Mouse (Mus musculus): ENCODE measurements around the gene Iqschfp. TPM values are rescaled to one million over a fixed set of nuclear protein-coding genes. Genes with fewer than 3 reads are reported as not detected.

The Iqschfp gene
- polyA plus RNA-seq, 1 experiment: 10.6 TPM

DNA sequence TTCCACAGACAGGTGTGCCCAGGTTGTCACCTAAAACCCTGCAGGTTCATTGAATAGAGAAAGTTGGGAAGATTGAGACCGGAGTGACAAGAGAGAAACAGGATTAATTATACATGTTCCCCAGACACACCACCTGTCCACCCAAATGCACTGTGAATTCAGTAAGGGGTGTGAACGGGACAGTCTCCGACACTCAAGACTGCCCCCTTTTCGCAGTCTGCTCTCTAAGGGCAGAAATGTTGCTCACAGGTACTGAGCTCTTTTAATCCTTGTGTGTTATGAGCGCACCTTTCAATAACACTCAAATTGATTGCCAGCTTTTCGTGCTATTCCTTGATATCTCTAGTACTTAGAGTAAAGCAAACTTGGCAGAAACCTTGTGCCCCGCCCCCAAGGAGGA is 460.9 kb downstream of the Iqschfp start:
- no peaks in the 10 kb centered on the region for H3K4me1 ChIP-seq (ENCODE audit: control insufficient read depth, insufficient read depth, low read length)
- no peak overlapping the region for H3K4me3 ChIP-seq (ENCODE audit: insufficient read depth, low read length)
- TF ChIP-seq POLR2A (IDR thresholded peaks at IDR 0.05; ENCODE audit: extremely low read depth, insufficient read depth, low read length): no peak
- TF ChIP-seq CTCF (IDR thresholded peaks at IDR 0.05; ENCODE audit: extremely low read depth, insufficient read depth, low read length): no peak
- no peak overlapping the region for H3K27ac ChIP-seq (ENCODE audit: insufficient read depth, low read length)

DNA sequence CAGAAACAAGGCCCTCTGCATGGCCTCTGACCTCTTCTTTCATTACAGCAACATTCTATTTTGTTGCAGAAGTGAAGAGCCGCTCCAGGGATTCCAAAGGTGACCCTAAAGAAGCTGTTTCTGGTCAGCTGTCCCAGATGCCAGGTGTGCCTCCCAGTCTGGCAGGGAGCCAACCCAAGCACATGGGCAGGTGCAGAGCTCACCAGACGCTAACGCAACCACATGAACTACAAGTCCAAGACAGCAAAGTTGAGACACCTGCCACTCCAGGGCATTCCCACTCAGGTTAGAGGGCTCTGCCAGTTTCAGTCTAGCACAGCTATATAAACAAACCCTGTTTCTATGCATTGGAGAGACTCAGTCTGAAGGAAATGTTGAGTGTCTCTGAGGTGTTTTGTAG is 461.5 kb downstream of the Iqschfp start:
- no peak for TF ChIP-seq POLR2A (IDR thresholded peaks at IDR 0.05; ENCODE audit: extremely low read depth, insufficient read depth, low read length)
- TF ChIP-seq CTCF (IDR thresholded peaks at IDR 0.05; ENCODE audit: extremely low read depth, insufficient read depth, low read length): no peak

DNA sequence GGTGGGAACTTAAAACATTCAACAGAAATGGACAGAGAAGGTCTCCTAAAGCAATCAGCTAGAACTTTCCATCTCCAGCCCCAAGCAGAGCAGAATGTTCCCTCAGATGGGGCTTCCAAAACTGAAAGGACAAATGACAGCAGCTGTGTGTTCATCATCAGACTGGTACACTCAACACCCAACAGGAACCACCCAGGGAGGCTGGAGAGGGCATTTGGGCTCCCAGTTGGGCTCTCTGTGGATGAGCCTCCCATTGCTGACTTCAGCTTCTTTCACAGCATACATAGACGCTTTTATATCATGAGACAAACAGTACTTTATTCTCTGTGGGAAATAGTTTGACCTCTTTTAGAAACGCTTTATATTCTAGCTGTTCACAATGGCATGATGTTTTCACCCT is 464.5 kb downstream of the Iqschfp start:
- no peak overlapping the region for H3K4me3 ChIP-seq (ENCODE audit: insufficient read depth, low read length)
- H3K27ac ChIP-seq (ENCODE audit: insufficient read depth, low read length): no peak overlapping the region
- H3K4me1 ChIP-seq (ENCODE audit: control insufficient read depth, insufficient read depth, low read length): no peaks in the 10 kb centered on the region
- TF ChIP-seq POLR2A (IDR thresholded peaks at IDR 0.05; ENCODE audit: extremely low read depth, insufficient read depth, low read length) (no peak), CTCF (IDR thresholded peaks at IDR 0.05; ENCODE audit: extremely low read depth, insufficient read depth, low read length) (no peak)

More for the DNA sequence above, 461.5 kb downstream of the Iqschfp start:
- Histone ChIP-seq H3K4me3 (ENCODE audit: insufficient read depth, low read length) (no peak overlapping the region), H3K27ac (ENCODE audit: insufficient read depth, low read length) (no peak overlapping the region), H3K4me1 (ENCODE audit: control insufficient read depth, insufficient read depth, low read length) (no peaks in the 10 kb centered on the region)

DNA sequence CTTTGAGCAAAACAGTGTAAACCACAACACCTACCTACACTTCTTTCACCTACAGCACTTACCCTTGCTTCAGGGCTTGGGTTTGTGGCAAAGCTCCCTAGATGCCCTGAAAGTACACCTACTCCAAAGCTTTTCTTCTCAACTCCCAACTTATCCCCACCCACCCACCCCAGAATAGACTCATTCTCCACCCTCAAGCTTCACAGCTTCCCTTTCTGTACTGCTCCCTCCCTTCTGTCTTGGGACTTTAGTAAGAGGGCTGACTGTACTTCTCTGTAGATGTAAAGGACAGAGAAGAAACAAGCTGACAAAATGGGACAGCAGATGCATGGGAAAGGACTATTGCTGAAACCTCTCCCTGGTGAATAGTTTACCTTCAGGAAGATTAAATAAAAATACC is 476.0 kb downstream of the Iqschfp start:
- peaks cover 2% of the 10 kb centered on the region for H3K4me1 ChIP-seq (ENCODE audit: control insufficient read depth, insufficient read depth, low read length)
- no peak for TF ChIP-seq CTCF (IDR thresholded peaks at IDR 0.05; ENCODE audit: extremely low read depth, insufficient read depth, low read length)
- no peak for TF ChIP-seq POLR2A (IDR thresholded peaks at IDR 0.05; ENCODE audit: extremely low read depth, insufficient read depth, low read length)
- no peak overlapping the region for H3K4me3 ChIP-seq (ENCODE audit: insufficient read depth, low read length)
- H3K27ac ChIP-seq (ENCODE audit: insufficient read depth, low read length): no peak overlapping the region

DNA sequence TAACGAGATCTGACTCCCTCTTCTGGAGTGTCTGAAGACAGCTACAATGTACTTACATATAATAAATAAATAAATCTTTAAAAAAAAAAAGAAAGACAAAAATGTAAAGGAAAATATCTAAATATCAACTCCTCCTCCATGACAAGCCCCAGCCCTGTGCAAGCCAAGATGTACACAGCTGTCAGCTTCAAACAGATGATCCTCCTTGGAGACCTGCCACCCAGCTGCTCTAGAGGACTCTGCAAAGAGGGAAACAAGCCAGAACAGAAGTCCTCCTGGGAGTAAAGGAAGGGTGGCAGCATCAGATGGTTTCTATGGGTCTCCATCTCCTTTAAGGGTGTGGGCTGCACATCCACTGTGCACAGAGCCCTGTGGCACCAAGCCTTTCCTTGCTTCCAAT is 480.9 kb downstream of the Iqschfp start:
- H3K27ac ChIP-seq (ENCODE audit: insufficient read depth, low read length): no peak overlapping the region
- no peak overlapping the region for H3K4me3 ChIP-seq (ENCODE audit: insufficient read depth, low read length)
- no peak for TF ChIP-seq POLR2A (IDR thresholded peaks at IDR 0.05; ENCODE audit: extremely low read depth, insufficient read depth, low read length)
- no peak for TF ChIP-seq CTCF (IDR thresholded peaks at IDR 0.05; ENCODE audit: extremely low read depth, insufficient read depth, low read length)
- H3K4me1 ChIP-seq (ENCODE audit: control insufficient read depth, insufficient read depth, low read length): peaks cover 4% of the 10 kb centered on the region

DNA sequence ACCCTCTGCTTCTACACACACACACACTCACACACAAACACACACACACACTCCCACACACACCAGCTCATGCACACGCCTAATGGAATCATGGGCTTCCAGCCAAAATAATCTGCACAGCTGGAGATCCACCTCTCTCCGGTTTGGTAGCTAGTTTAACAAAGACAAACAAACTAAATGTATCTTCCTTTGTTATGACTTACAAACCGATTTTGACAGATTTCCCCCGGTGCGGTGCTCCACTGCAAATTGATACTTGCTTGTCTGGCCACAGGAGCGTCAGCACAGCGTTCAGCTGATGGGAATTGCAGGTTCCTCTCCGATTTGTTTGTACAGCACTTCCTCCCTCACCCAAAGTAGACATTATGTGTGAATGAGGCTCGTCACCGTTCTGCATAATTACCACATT is 483.1 kb downstream of the Iqschfp start:
- Histone ChIP-seq H3K27ac (ENCODE audit: insufficient read depth, low read length) (no peak overlapping the region), H3K4me1 (ENCODE audit: control insufficient read depth, insufficient read depth, low read length) (peaks cover 4% of the 10 kb centered on the region), H3K4me3 (ENCODE audit: insufficient read depth, low read length) (no peak overlapping the region)
- TF ChIP-seq POLR2A (IDR thresholded peaks at IDR 0.05; ENCODE audit: extremely low read depth, insufficient read depth, low read length): no peak

DNA sequence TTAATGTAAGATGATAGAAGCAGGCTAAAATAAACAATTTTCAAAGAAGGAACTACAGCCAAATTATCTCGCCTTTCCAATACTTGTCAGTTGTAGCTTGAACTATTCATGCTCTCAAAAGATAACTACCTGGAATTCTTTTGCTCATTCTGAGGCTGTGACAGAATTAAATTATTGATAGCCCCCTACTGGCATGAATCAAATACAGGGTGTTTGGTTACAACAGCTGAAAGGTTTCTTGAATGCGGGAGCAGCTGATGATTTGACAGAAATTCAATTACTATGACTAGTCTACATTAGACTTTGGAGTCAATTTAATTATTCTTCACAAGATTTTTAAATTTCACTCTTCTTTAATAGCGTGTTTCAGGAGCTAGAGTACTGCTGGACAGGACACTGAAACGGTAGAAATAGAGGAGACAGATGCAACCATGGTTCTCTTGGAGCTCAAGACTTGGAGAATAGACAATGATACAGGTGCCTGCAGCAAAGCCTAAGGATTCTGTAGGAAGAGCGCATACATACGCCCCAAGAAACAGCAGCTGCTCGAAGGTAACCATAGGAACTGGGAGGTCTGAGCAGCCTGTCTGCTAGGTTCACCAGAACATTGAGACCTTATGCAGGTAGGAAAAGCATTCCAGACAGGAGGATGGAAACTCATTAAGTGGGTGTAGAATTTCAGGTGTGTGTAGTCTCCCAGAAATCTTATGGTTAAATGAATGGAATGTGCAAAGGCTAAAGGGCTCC is 485.6 kb downstream of the Iqschfp start:
- TF ChIP-seq CTCF (IDR thresholded peaks at IDR 0.05; ENCODE audit: extremely low read depth, insufficient read depth, low read length) (no peak), POLR2A (IDR thresholded peaks at IDR 0.05; ENCODE audit: extremely low read depth, insufficient read depth, low read length) (no peak)
- Histone ChIP-seq H3K4me3 (ENCODE audit: insufficient read depth, low read length) (no peak overlapping the region), H3K27ac (ENCODE audit: insufficient read depth, low read length) (no peak overlapping the region), H3K4me1 (ENCODE audit: control insufficient read depth, insufficient read depth, low read length) (peaks cover 4% of the 10 kb centered on the region)

DNA sequence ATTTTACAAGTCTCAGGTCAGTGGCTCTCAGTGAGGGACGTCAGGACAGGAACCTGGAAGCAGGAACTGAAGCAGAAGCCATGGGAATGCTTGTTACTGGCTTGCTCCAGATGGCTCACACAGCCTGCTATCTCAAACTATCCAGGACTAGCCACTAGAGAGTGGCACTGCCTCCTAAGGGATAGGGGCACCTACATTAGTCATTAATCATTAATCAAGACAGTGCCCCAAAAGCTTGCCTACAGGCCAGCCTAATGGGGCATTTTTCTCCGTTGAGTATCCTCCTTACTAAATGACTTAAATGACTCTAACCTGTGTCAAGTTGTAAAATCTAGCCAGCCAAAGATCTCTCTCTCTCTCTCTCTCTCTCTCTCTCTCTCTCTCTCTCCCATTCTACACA is 486.8 kb downstream of the Iqschfp start:
- TF ChIP-seq CTCF (IDR thresholded peaks at IDR 0.05; ENCODE audit: extremely low read depth, insufficient read depth, low read length): no peak
- no peak for TF ChIP-seq POLR2A (IDR thresholded peaks at IDR 0.05; ENCODE audit: extremely low read depth, insufficient read depth, low read length)
- Histone ChIP-seq H3K27ac (ENCODE audit: insufficient read depth, low read length) (no peak overlapping the region), H3K4me3 (ENCODE audit: insufficient read depth, low read length) (no peak overlapping the region), H3K4me1 (ENCODE audit: control insufficient read depth, insufficient read depth, low read length) (peaks cover 4% of the 10 kb centered on the region)

DNA sequence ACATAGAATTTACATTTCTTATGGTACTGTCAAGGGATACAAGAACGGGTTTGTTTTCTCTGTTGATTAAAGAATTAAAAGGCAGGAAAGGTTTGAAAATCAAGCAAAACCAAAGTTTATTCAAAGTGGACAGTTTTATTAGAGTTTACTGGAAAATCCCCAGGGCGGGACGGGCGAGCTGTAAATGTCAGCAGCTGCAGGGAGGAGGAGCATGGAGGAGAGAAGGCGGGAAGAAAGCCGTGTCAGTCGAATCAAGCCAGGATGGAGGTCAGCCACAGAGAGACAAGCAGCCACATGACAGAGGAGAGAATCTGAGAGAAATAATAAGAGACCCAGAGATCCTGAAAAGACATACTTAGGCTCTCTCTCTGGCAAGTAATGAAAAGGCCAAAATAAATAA is 487.2 kb downstream of the Iqschfp start:
- Histone ChIP-seq H3K4me3 (ENCODE audit: insufficient read depth, low read length) (no peak overlapping the region), H3K4me1 (ENCODE audit: control insufficient read depth, insufficient read depth, low read length) (peaks cover 4% of the 10 kb centered on the region), H3K27ac (ENCODE audit: insufficient read depth, low read length) (no peak overlapping the region)
- TF ChIP-seq CTCF (IDR thresholded peaks at IDR 0.05; ENCODE audit: extremely low read depth, insufficient read depth, low read length): no peak
- no peak for TF ChIP-seq POLR2A (IDR thresholded peaks at IDR 0.05; ENCODE audit: extremely low read depth, insufficient read depth, low read length)

DNA sequence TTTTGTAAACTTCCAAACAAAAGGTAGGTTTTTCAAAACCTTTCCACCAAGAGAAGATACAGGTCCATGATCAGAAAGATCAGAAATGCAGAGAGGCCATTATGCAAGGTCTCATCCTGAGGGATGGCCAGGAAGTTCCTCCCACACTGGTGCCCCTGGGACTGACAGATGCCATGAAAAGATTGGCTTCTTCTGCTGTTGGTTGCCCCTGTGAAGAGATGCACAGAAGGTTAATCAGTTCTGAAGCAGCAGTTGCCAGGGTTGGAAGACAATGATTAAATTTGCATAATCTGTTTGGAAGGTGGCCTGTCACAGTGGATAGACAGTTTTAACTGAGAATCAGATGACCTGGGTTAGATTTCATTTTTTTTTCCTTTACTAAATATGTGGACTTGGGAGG is 491.6 kb downstream of the Iqschfp start:
- no peak overlapping the region for H3K27ac ChIP-seq (ENCODE audit: insufficient read depth, low read length)
- no peak for TF ChIP-seq CTCF (IDR thresholded peaks at IDR 0.05; ENCODE audit: extremely low read depth, insufficient read depth, low read length)
- no peak for TF ChIP-seq POLR2A (IDR thresholded peaks at IDR 0.05; ENCODE audit: extremely low read depth, insufficient read depth, low read length)
- no peaks in the 10 kb centered on the region for H3K4me1 ChIP-seq (ENCODE audit: control insufficient read depth, insufficient read depth, low read length)
- H3K4me3 ChIP-seq (ENCODE audit: insufficient read depth, low read length): no peak overlapping the region

All from cortical plate, adult 2 months (tissue).